ENCODE assay signal across 15 mouse cellular contexts in genomic region chr1:57941734-57942133, GRCm38 (mm10).
"Had no signal": no experiment of that assay in that cellular context is flagged by ENCODE, and none has a peak within 500 bp of the region (broad histone marks: within the 10 kb centered on the region; RNA-seq: fewer than 3 reads in every experiment).

No protein-coding gene starts in this region.

- H3K36me3 ChIP-seq: liver, embryonic 15.5 days had no signal

- H3K4me2 ChIP-seq: liver, embryonic 11.5 days; liver, embryonic 15.5 days; stomach, embryonic 15.5 days had no signal

- DNase-seq: kidney, adult 18-20 months; kidney, postnatal 10 days; kidney, postnatal 4 days; lung, adult 2 months; lung, postnatal 36 days; thymus, adult 2 months; thymus, postnatal 25 days had no signal

- H3K9ac ChIP-seq: liver, embryonic 15.5 days; stomach, embryonic 15.5 days had no signal

- H3K4me1 ChIP-seq: liver, embryonic 15.5 days; stomach, embryonic 15.5 days had no signal

- H3K9me3 ChIP-seq: limb, embryonic 10.5 days; liver, embryonic 15.5 days; stomach, embryonic 15.5 days had no signal

- H3K27ac ChIP-seq: layer of hippocampus, adult 2 months; left cerebral cortex, adult 2 months; limb, embryonic 10.5 days; liver, embryonic 15.5 days; stomach, embryonic 15.5 days had no signal

- H3K4me3 ChIP-seq: layer of hippocampus, adult 2 months; left cerebral cortex, adult 2 months; limb, embryonic 10.5 days; liver, embryonic 15.5 days; myocyte; stomach, embryonic 15.5 days had no signal

- H3K27me3 ChIP-seq: liver, embryonic 15.5 days; stomach, embryonic 15.5 days had no signal

- ATAC-seq: lung, postnatal 0 days had no signal
